Mouse (Mus musculus) skeletal muscle tissue, adult 2 months (tissue): ENCODE measurements at regions not wholly inside any gene's neighbourhood (a gene's known extent, or its start where the extent isn't known, plus 50 kb on each side); places are given as distances from the start of the nearest gene placed in this dataset.

Experiments
- DNase-seq: peaks from one replicate; pipeline ENCODE4 v3.0.0-alpha.2; 2012; ENCODE audit warnings: low read depth, low spot score

DNA sequence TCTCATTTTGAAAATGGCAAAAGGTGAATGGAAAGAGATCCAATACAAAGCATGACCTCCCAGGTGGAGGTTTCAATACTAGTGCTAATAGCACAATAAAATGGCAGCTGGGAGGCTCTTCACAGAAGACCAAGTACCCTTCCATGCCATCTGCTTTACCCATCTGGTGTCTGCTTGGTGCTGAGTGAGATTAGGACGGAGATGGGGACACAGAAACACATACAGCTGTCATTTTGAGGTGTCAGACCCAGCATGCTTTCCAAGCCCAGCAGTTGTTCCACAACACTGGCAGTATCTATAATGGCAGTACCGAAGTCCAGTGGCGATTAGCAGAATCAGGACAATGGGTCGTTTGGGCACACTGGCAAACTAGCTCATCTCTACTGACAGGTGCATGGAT is 118.9 kb upstream of the 1700064H15Rik start:
- no peak for DNase-seq

DNA sequence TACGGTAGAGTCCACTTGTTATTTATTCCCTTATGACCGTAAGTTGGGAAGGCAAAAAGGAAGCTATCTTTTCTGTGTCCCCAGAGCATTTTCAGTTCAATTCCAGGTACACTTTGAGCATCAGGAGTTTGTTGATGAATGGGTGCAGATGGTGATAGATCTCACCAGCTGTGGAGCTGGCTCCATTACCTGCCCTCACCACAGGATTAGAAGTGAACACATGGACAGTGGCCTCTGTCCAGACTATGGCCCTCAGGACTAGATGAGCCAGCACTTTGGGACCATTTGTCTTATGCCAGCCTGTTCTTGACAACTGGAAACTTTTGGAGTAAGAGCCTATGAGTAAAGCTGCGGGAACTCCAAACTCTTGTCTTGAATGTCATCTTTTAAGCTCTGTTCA is 123.5 kb upstream of the 1700064H15Rik start:
- no peak for DNase-seq

DNA sequence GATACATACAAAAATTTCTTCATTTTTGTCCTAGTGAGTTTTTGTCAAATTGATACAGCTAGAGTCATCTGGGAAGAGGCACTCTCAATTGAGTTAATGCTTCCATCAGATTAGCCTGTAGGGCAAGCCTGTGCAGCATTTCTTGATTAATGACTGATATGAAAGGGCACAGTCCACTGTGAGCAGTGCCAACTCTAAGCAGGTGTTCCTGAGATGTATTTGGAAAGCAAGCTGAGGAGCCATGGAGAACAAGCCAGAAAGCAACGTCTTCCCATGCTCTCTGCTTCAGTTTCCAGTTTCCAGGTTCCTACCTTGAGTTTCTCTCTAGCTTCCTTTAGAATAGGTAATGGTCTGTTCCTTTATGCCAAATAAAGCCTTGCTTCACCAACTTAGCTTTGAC is 125.5 kb upstream of the 1700064H15Rik start:
- no peak for DNase-seq

DNA sequence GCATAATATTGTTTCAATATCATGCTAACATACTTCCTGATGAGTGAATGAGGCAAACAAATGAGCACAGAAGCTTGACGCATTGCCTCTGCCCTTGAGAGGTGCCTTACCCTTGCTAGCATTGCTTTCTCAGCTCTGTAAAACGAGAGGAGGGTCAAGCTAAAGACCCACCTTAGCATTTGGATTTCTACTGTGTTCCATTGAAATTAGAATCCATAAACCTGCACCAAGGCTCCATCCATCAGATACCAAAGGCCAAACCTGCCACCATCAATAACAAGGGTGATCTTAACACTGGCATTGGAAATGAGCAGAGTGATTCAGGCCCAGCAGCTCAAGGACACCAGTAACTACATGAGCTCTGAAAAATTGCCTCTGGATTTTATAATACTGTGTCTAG is 126.2 kb upstream of the 1700064H15Rik start:
- DNase-seq, result no peak

DNA sequence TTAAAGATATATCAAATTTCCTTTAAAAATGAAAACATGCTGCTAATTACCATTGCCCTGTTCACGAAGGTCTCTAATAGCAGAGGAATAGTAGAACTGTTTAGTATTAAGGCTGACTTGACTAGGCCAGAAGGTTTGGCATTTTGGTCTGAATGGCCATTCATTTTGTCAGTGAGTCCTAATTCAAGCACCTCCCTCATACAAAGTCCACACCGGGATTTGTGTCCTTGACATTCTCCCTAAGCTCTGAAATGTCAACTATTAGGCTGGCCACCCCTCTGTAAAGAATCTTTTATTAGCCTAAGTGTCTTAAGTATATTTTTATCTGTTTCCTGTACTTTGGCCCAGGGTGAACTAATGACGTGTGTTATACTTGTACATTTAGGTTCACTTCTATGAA is 126.7 kb upstream of the 1700064H15Rik start:
- no peak for DNase-seq

DNA sequence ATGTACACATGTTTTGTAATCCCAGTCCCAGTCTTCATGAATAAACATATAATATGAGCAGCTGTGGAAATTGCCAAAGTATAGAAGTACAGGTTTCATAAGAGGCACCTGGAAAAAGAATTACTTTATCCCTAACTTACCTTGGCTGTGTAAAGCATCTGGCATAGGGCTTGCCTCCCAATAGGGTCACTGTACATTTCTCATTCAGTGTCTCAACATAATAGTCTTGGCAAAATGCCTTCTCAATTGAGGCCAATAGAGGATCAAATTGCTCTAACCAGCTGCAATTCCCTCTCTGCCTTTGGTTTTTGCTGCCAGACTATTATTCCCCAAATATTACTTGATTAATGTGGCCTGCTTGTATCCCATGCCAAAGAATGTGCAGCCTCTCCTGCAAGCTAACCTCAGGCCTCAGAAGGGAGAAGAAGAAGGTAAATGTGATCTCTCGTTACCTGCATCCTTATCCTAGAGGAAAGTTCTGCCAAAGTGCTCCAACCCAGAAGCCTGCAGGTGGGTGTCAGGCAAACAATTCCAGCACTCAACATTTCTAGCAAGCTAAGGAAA is 158.2 kb upstream of the Cp start:
- DNase-seq, result no peak

DNA sequence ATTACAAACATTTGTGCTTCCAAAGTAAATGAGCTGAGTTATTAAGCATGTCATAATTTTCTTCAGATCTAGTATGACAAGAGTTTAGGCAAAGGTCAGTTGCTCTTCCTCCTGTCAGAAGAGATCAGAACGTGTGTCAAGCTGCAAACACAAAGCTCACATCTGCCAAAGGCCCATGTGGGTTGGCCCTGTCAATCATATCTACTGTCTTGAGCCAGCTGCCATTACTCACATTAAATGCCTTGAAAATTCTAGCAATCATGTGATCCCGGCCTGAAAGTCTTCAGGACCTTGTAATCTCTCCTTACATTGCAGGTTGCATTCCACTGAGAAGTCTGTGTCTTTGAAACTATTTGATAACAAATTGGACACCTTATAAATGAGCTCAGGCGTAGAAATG is 146.8 kb upstream of the Cp start:
- no peak for DNase-seq

DNA sequence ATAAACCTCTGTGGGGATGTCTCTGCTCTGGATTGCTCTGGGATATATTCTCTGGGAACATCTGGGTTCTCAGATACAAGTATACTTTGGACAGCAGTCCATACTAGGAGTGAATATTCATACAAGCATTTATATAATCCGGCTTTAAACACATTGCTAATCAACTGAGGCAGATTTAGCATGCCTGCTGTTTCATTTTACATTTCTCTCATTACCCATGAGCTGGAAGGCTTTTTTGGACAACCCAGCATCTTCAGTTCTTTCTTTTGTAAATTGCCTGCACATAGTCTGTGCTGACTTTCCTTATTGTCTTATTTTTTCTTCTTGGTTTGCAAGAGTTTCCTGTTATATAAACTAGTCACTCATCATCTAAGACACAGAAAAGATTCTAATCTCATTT is 131.9 kb upstream of the Cp start:
- no peak for DNase-seq

DNA sequence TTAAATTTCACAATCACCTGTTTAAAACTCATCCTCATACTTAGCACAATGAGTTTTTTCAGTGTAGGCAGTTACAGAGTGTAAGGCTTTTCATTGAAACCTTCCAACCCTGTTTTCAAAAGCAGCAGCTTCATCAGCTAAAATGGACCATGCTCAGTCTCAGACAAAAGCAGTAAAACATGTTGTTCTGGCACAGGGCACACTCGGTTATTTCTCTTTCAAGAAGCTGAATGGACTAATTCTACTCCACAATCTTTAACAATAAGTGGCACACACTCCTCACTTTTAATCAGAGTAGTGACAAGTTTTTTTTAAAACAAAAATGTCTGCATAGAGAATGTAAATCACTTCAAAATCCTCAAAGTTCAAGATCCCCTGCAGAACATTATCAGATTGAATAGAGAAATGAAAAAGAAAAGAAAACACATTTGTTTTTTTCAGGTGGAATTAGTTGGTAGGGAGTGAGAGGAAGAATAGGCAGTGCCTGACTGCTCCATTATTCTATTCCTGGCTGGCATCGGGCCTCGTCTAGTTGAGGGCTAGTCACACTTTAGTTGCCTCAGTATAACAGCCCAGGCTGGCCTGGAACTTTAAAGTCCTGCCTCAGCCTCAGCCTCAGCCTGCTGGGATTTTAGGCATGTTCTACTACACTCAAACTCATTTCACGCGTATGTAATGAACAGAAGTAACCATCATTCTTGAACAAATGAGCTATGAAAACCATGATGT is 128.2 kb upstream of the Cp start:
- DNase-seq, result no peak

DNA sequence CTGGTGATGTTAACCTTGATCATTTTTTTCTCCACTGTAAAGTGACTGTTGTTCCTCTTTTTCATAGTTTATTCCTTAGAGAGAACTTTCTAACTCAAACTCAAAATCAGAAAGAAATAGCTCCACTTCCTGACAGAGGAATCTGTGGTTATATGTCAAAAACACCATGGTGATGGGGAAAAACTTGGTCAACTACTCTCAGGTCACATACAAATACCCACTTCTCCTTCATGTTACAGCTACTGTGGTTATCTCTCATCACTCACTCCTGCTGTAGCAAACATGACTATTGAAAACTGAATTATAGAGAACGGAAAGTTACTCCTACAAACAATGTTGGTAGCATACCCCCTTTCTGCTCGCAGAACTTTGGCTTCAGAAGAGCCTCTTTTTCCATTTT is 127.1 kb upstream of the Cp start:
- DNase-seq, result no peak

DNA sequence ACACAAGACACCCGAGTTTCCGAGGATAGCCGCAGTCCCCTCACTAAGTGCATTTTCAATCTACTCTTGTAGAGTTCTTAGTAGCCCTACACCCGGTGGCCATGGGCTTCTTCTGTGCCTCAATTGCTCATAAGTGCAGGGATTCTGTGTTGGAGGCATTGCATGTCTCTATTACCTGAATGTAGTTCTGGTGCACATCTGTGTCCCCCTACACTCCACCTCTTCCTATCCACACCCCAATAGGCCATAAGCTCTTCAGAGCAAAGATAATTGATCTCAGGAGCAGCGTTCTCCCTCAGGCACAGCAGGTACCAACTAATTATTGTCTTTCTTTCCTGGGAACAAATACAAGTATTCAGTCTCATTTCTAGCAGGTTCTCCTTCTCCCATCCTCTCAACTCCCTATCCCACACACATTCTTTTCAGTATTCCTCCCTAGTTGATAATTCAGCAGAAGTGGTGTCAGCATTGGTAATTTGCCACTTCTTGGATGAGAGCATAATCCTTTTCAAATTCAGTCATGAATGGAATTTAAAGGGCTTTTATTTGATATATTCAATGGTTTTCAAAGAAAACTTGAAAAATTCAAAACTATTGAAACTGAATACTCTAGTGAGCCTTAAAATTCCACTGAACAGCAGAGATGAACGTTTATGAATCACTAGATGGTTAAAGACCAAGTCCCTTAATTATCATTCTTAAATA is 108.7 kb upstream of the Cp start:
- DNase-seq, result no peak

DNA sequence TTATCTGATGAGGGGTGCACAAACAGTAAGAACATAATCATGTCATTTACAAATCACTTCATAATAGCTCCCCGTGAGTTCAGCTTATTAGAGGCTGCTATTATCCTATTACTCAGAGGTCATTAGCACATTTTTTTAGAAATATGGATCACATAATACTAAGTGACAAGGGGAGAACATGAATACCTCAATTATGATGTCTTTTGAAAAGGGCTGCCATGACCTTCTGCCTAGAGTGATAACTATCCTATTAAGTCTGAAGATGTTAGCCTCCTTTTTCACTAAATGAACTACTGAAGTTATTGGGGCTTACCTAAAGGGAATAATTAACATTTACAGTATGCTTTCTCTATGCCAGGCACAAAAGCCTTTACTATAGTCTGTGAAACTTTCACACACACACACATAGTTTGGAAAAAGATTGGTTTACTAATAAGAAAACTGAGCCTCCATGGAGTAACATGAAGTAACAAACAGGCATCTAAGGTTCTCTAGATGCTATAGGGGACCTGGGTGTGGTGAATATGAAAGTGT is 108.1 kb upstream of the Cp start:
- no peak for DNase-seq

DNA sequence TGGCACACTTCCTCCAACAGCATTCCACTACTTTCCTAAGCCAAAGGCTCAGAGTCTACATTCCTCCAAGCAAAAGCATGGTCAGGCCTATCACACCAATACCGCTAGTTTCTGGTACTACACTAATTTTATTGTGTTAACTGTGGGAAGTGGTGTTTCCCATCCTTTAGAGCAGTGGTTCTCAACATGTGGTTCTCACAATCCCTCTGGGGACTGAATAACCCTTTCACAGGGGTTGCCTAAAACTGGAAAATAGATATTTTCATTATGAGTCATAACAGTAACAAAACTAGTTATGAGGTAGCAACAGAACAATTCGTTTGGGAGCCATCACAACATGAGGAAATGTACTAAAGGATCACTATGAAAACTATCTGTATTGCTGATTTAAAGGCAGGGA is 74.2 kb upstream of the Cp start:
- no peak for DNase-seq

DNA sequence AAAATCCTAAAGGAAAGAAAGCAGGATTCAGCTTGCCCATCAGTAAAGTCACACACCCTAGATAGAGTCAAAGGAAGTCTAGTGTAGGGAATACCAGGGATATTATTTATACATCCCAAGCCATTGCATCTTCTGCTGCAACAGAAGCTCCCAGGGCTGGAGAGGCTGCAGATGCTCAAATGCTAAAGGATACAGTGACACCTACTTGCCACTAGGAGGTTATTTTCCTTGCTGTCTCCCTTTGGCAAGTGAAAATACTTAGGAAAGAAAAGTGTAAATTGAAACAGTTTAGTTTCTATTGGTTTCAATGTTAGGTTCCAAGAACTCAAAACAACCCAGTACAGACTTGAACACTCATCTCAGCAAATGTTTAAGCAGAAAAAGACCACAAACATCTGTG is 68.4 kb upstream of the Cp start:
- no peak for DNase-seq

DNA sequence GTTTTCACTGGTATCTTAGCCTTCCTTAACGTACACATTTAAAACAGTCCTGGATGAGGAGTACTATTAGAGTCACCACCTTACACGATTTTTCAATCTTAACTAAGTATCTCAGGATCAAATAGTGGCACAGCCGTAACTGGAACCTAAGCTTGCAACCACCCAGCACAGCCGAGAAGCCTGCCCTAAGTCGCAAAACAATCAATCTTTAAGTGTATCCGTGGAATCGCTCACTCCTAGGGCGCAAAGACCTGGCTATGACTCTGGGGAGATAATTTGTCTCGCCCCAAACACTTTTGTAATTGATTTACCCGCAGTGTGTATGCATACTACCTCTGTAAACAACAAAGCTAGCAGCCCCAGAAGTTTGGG is 62.6 kb upstream of the Cp start:
- no peak for DNase-seq

DNA sequence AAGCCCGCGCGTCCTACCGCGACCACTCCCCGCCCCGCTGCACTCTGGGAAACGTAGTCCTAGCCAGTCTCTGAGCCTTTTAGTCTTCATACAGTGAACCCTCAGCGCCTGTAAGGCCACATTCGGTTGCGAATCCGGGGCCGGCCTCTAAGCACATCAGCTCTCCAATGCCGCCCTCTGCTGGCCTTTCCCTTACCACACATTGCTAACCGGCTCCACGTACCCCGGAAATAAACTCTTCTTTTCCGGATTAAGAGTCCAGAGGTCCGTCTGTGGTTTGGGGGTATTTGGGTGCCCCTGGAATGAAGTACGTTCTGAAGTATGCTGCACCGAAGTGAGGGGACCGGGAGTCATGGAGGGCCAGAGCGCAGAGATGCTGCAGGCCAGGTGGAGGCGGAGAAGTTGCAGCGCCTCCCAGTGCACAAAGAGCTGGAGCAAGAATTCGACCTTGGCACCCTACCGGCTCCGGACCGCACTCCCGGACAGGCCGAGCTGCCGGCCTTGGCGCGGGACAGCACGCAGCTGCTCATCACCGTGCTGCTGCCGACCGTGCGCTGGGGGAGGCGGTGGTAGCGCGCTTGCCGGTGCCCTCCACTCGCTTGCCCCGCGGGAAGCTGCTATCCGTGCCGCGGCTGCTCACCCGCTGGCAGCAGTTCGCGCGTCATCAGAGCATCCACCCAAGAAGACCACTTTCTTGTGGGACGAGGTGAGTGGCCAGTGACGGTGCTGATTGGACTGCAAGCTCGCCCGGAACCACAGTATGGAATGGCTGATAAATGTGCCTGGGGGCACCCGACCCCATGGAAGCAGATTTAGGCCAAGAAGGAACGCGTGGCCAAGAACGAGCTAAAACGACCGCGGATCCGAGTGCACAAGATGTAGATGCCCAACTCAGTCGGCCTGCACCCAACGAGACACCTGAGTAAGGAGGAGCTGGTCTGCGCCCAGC is 62.0 kb upstream of the Cp start:
- peak; percentile 89 for DNase-seq

DNA sequence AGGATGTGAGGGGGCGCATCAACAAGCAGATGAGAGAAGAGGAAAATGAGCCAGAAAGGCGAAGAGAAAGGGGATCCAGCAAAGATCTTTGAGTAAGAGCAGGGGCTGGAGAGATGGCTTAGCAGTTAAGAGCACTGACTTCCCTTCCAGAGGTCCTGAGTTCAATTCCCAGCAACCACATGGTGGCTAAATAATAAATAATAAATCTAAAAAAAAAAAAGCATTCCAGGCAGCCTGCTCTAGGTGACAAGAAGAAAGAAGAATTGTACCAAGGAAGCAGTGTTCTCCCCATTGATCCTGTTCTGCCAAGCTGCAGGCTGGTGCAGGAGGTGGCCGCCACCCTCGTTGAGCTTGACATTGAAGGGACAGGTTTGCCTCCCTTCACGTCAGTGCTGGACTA is 61.1 kb upstream of the Cp start:
- no peak for DNase-seq

DNA sequence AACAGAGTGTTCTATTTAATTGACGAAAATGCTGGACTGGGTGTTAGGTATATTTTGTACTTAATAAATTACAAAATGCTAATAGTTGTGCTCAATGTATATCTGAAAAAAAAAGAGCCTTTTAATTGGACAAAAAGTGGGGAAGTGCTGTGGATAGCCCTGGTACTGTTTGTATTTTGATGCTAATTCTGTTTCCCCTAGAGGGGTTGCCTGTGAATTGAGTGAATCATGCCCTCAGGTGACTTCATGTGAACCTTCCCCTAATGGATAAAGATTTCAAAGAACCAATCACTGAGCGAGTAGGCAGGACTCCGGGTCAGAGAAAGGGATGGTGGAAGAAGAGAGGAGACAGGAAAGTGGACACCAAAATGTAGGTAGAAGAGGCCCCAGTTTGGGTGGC is 59.7 kb upstream of the Cp start:
- no peak for DNase-seq

DNA sequence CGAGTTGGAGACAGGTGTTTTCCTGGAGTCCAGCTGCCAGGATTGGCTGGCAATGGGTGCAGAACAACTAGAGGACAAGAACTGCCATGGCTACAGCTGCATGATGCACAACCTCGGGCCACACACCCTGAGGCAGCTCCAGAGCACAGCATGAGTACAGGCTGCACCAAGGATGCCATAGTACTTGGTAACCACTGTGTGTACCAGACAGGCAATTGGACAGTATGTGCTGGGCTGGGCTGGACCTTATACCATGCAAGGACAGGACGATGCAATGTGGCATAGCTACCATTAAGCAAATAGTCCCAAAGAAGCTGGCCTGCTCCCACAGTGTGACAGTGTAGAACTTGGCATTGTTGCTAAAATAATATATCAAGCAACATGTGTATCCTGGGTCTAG is 54.6 kb upstream of the Cp start:
- DNase-seq, result no peak

DNA sequence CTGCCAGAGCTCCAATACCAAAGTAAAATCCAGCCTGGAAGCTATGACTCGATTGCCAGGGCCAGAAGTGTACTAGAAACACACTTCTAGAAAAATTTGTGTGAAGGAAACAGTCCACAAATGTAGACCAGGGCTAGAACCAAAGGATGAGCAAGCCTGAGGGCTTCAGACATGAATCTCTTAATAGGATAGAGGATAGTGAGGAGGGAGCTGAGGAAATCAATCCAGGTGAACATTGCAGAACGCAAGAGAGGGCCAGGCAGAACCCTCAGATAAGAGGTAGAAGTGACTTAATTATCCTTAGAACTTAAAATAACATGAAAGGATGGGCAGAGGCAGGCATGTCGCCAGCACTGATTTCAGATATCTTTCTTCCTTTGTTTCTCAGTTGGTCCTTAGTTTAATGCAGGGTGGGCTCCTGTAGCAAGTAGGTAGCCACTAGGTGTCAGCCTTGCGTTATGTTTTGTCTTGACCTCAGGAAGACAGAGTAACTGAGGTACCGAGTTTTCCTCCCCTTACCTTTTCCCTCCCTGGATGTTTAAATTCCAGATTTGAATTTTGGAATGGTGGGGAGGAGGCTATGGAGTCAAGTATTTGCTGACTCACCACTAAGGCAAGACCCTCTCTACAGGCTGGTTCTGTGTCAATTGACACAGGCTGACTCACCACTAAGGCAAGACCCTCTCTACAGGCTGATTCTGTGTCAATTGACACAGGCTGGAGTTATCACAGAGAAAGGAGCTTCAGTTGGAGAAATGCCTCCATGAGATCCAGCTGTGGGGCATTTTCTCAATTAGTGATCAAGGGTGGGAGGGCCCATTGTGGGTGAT is 52.2 kb upstream of the Cp start:
- DNase-seq, result peak; percentile 7
